Mouse (Mus musculus): ENCODE data around the gene Trim41.

DNA sequence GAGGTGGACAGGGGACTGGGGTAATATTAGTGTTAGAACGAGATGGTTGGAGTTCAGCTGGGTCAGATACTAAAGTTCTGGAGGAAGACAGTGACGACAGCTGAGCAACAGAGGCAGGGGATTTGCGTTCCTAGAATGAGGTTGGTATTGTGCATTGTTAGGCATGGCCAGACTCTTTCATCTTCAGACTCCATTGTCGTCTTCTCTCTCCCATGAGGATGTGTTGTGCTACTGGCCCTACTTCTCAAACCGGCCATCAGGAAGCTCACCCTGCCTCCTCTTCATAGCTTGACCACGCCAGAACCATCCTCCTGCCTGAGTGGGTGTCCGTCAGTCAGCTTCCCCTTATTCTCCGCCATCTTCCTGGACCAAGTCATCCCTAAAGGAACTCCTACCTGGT is 58.1 kb downstream of the Trim41 start:
- TF ChIP-seq GATA1 (IDR thresholded peaks at IDR 0.05; ENCODE audit: low read length) (no peak), TAL1 (IDR thresholded peaks at IDR 0.05; ENCODE audit: low read length) (no peak)

All from erythroblast, embryonic 14.5 days (primary cell).